Mouse (Mus musculus) embryonic facial prominence, embryonic 14.5 days (tissue): ENCODE data around the gene Gm44596. TPM values are rescaled to one million over a fixed set of nuclear protein-coding genes. Genes with fewer than 3 reads are reported as not detected.

ENCODE experiments used
- ATAC-seq: fragments of 200-750 bp; cut with Nextera tagmentation; 2 replicates; pipeline ENCODE4 v1.8.0; 2017; ENCODE audit warnings: low read depth, moderate number of reproducible peaks, moderate TSS enrichment
- DNase-seq: peaks from one replicate; pipeline ENCODE4 v3.0.0-alpha.2; 2015; ENCODE audit warnings: low spot score
- H3K27ac ChIP-seq: fragments of 300-500 bp; sonication (generic); replicated peaks from 2 replicates; pipeline ENCODE4 v1.5.1; 2014; ENCODE audit warnings: low read depth, mild to moderate bottlenecking, low read length, moderate library complexity
- H3K27me3 ChIP-seq: fragments of 300-500 bp; sonication (generic); replicated peaks from 2 replicates; pipeline ENCODE4 v1.6.1; 2014; ENCODE audit warnings: low read length; ENCODE audit not compliant: control insufficient read depth, insufficient read depth
- H3K36me3 ChIP-seq: fragments of 300-500 bp; sonication (generic); 2 replicates; pipeline ENCODE4 v1.6.1; 2014; ENCODE audit warnings: low read length, mixed read lengths; ENCODE audit not compliant: control insufficient read depth, insufficient read depth
- H3K4me1 ChIP-seq: fragments of 300-500 bp; sonication (generic); 2 replicates; pipeline ENCODE4 v1.6.1; 2014; ENCODE audit warnings: antibody characterized with exemption, low read length; ENCODE audit not compliant: control insufficient read depth, insufficient read depth
- H3K4me2 ChIP-seq: fragments of 300-500 bp; sonication (generic); 2 replicates; pipeline ENCODE4 v1.6.1; 2014; ENCODE audit warnings: low read depth, mild to moderate bottlenecking, low read length, moderate library complexity, mixed read lengths
- H3K4me3 ChIP-seq: fragments of 300-500 bp; sonication (generic); 2 replicates; pipeline ENCODE4 v1.5.1; 2014; ENCODE audit warnings: low read depth, mild to moderate bottlenecking, low read length
- H3K9ac ChIP-seq: fragments of 300-500 bp; sonication (generic); 2 replicates; pipeline ENCODE4 v1.6.1; 2014; ENCODE audit warnings: low read depth, mild to moderate bottlenecking, low read length, moderate library complexity, mixed read lengths
- H3K9me3 ChIP-seq: fragments of 300-500 bp; sonication (generic); 2 replicates; pipeline ENCODE4 v1.6.1; 2016; ENCODE audit warnings: low read length; ENCODE audit not compliant: control insufficient read depth
- WGBS: fragments of 180-500 bp; shearing (Covaris S2); extraction: QIAGEN DNeasy Blood & Tissue Kit; methylation state at CpG from one replicate; pipeline ENCODE4 v1.1.7; 2014; 5-methylcytosine and 5-hydroxymethylcytosine counted together
- polyA plus RNA-seq: library from polyadenylated mRNA; unstranded; fragments of >200 nt; fragmentation: Nextera tagmentation; extraction: Ambion mirVana; gene quantifications from 2 replicates; pipeline ENCODE4 v1.2.1, GENCODE M21; 2014

The Gm44596 gene
- polyA plus RNA-seq, 1 experiment from 2014 or later: not detected

GRCm38 (mm10) chr6:128389185-128389584 is 13.9 kb downstream of the Gm44596 start:
- H3K36me3 ChIP-seq: no peaks in the 10 kb centered on the region
- 71% methylated on average over 1 of the region's 1 CpGs for WGBS
- ATAC-seq: peak; percentile 44
- H3K4me3 ChIP-seq: no peak overlapping the region
- no peak overlapping the region for H3K9ac ChIP-seq
- DNase-seq: peak; percentile 70
- no peaks in the 10 kb centered on the region for H3K9me3 ChIP-seq
- H3K27me3 ChIP-seq: no peaks in the 10 kb centered on the region
- no peak overlapping the region for H3K27ac ChIP-seq
- no peaks in the 10 kb centered on the region for H3K4me1 ChIP-seq
- no peak overlapping the region for H3K4me2 ChIP-seq

GRCm38 (mm10) chr6:128390683-128391082 is 15.4 kb downstream of the Gm44596 start:
- H3K36me3 ChIP-seq: no peaks in the 10 kb centered on the region
- no peak for DNase-seq
- H3K4me3 ChIP-seq: no peak overlapping the region
- H3K4me2 ChIP-seq: no peak overlapping the region
- no peak for ATAC-seq
- WGBS: 36% methylated on average over 1 of the region's 1 CpGs
- H3K27ac ChIP-seq: no peak overlapping the region
- H3K9ac ChIP-seq: no peak overlapping the region
- no peaks in the 10 kb centered on the region for H3K27me3 ChIP-seq
- no peaks in the 10 kb centered on the region for H3K4me1 ChIP-seq
- no peaks in the 10 kb centered on the region for H3K9me3 ChIP-seq

- Histone ChIP-seq H3K27me3 (no peaks in the 10 kb centered on the region), H3K4me2 (no peak overlapping the region), H3K9ac (no peak overlapping the region), H3K9me3 (no peaks in the 10 kb centered on the region), H3K4me1 (peaks cover 10% of the 10 kb centered on the region; the same call in 1 of the 2 replicates), H3K27ac (no peak overlapping the region), H3K4me3 (no peak overlapping the region), H3K36me3 (no peaks in the 10 kb centered on the region)
- 80% methylated on average over 7 of the region's 7 CpGs for WGBS
- DNase-seq: no peak
- no peak for ATAC-seq
These were observed 22.4 kb downstream of the Gm44596 start for GRCm38 (mm10) chr6:128397574-128398261.

GRCm38 (mm10) chr6:128398996-128399395 is 23.7 kb downstream of the Gm44596 start, which contains the start of gene Nrip2:
Gene Nrip2, plus strand, starts transcription at chr6:128399296.
- Histone ChIP-seq H3K4me1 (peaks cover 10% of the 10 kb centered on the region; the same call in 1 of the 2 replicates), H3K4me2 (peak within 1 kb of the TSS; percentile 51), H3K27me3 (no peaks in the 10 kb centered on the region), H3K9ac (peak within 1 kb of the TSS; percentile 55), H3K27ac (peak within 1 kb of the TSS; percentile 44; the same call in 1 of the 2 replicates), H3K36me3 (no peaks in the 10 kb centered on the region), H3K9me3 (no peaks in the 10 kb centered on the region), H3K4me3 (peak within 1 kb of the TSS; percentile 19)
- DNase-seq (no peak), ATAC-seq (no peak)
- 69% methylated on average over 3 of the region's 3 CpGs for WGBS

GRCm38 (mm10) chr6:128399421-128400185 is 24.3 kb downstream of the Gm44596 start:
- Histone ChIP-seq H3K27me3 (no peaks in the 10 kb centered on the region), H3K9ac (peak overlapping the region; percentile 55), H3K36me3 (no peaks in the 10 kb centered on the region), H3K9me3 (no peaks in the 10 kb centered on the region), H3K4me1 (peaks cover 10% of the 10 kb centered on the region; the same call in 1 of the 2 replicates), H3K27ac (peak overlapping the region; percentile 44; the same call in 1 of the 2 replicates), H3K4me3 (peak overlapping the region; percentile 19), H3K4me2 (peak overlapping the region; percentile 51)
- 30% methylated on average over 18 of the region's 21 CpGs for WGBS
- ATAC-seq (peak; percentile 79), DNase-seq (peak; percentile 74)

- H3K4me2 ChIP-seq: no peak overlapping the region
- H3K4me1 ChIP-seq: peaks cover 7% of the 10 kb centered on the region; the same call in 1 of the 2 replicates
- H3K27ac ChIP-seq: no peak overlapping the region
- peak; percentile 27 for DNase-seq
- peaks cover 36% of the 10 kb centered on the region for H3K36me3 ChIP-seq
- no peak overlapping the region for H3K4me3 ChIP-seq
- WGBS: 59% methylated on average over 5 of the region's 5 CpGs
- H3K9ac ChIP-seq: 0 out of 2 replicates have a peak overlapping the region, but pooled peaks have one; percentile 17
- no peak; the same call in 1 of the 2 replicates for ATAC-seq
- H3K9me3 ChIP-seq: no peaks in the 10 kb centered on the region
- no peaks in the 10 kb centered on the region for H3K27me3 ChIP-seq
These were observed 29.4 kb downstream of the Gm44596 start for GRCm38 (mm10) chr6:128404708-128405107.

- H3K27me3 ChIP-seq: no peaks in the 10 kb centered on the region
- DNase-seq: no peak
- no peaks in the 10 kb centered on the region for H3K9me3 ChIP-seq
- no peak overlapping the region for H3K4me3 ChIP-seq
- no peak overlapping the region for H3K4me2 ChIP-seq
- no peak overlapping the region for H3K9ac ChIP-seq
- peaks cover 67% of the 10 kb centered on the region for H3K36me3 ChIP-seq
- H3K27ac ChIP-seq: no peak overlapping the region
- no peaks in the 10 kb centered on the region for H3K4me1 ChIP-seq
- 83% methylated on average over 7 of the region's 7 CpGs for WGBS
- ATAC-seq: no peak
These were observed 33.3 kb downstream of the Gm44596 start for GRCm38 (mm10) chr6:128408544-128409125.

GRCm38 (mm10) chr6:128410305-128410704 is 35.0 kb downstream of the Gm44596 start:
- no peak overlapping the region for H3K27ac ChIP-seq
- no peaks in the 10 kb centered on the region for H3K9me3 ChIP-seq
- peaks cover 72% of the 10 kb centered on the region for H3K36me3 ChIP-seq
- no peak overlapping the region for H3K4me3 ChIP-seq
- no peaks in the 10 kb centered on the region for H3K27me3 ChIP-seq
- WGBS: 94% methylated on average over 13 of the region's 13 CpGs
- no peak for DNase-seq
- H3K9ac ChIP-seq: no peak overlapping the region
- H3K4me1 ChIP-seq: no peaks in the 10 kb centered on the region
- no peak overlapping the region for H3K4me2 ChIP-seq
- no peak for ATAC-seq
